Mouse (Mus musculus): Measurements from ENCODE around the gene Micall1. TPM values are rescaled to one million over a fixed set of nuclear protein-coding genes. Genes with fewer than 3 reads are reported as not detected.

Gene Micall1
- polyA plus RNA-seq, 1 experiment: 27.6 TPM

DNA sequence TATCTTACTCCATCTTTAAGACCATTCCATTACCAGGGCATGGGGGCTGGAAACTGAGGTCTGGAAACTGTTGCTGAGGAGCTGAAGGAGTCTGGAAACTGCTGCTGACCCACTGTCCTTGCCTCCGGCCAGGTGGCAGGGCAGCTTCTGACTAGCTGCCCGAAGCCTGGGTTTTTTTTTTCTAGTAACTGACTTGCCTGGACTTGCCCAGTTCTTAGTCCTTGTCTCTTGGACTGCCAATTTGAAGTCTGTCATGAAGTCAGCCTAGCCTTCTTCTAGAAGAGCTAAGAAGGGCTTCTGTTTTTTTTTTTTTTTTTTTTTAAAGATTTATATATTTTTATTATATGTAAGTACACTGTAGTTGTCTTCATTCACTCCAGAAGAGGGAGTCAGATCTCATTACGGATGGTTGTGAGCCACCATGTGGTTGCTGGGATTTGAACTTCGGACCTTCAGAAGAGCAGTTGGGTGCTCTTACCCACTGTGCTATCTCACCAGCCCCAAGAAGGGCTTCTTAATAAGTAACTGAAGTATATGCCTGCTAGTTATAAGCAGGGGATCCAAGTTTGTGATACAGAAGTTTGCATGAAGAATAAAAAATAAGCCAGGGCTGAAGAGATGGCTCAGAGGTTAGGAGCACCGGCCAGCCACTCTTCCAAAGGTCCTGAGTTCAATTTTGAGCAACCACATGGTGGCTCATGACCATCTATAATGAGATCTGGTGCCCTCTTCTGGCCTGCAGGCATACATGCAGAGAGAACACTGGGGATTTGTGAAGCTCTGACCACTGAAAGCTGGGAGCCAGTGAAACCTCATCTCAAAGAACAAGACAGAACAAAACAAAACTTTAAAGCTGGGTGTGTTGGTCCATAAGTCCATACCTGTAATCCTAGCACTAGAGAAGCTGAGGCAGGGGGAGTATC lies 37.3 kb upstream of the Micall1 start:
- no peak overlapping the region for H3K27ac ChIP-seq (ENCODE audit: insufficient read depth, low read length)

DNA sequence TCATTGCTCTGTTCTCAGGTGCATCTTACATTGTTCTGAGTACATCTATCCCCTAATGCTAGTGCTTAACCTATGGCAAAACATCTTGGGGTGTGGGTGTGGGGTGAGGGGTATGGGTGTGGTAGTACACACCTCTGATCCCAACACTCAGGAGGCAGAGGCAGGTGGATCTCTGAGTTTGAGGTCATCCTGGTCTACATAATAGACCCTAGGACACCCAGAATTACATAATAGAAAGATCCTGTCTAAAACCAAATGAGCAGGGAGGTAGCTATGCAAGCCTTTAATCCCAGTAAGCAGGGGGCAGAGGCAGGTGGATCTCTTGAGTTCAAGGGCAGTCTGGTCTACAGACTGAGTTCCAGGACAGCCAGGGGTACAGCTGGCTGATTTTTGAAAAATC lies 34.9 kb upstream of the Micall1 start:
- H3K4me3 ChIP-seq (ENCODE audit: insufficient read depth, low read length): no peak overlapping the region
- H3K27ac ChIP-seq (ENCODE audit: insufficient read depth, low read length): no peak overlapping the region
- TF ChIP-seq POLR2A (IDR thresholded peaks at IDR 0.05; ENCODE audit: extremely low read depth, insufficient read depth, low read length): no peak
- no peak for TF ChIP-seq CTCF (IDR thresholded peaks at IDR 0.05; ENCODE audit: extremely low read depth, insufficient read depth, low read length)
- peaks cover 3% of the 10 kb centered on the region; the same call in 1 of the 2 replicates for H3K4me1 ChIP-seq (ENCODE audit: control insufficient read depth, insufficient read depth, low read length)

More for the DNA sequence above, 37.3 kb upstream of the Micall1 start:
- Histone ChIP-seq H3K4me3 (ENCODE audit: insufficient read depth, low read length) (no peak overlapping the region), H3K4me1 (ENCODE audit: control insufficient read depth, insufficient read depth, low read length) (0 out of 2 replicates have a peak, but pooled peaks cover 3% of the 10 kb centered on the region)
- TF ChIP-seq POLR2A (IDR thresholded peaks at IDR 0.05; ENCODE audit: extremely low read depth, insufficient read depth, low read length): no peak
- peak; percentile 75 for TF ChIP-seq CTCF (IDR thresholded peaks at IDR 0.05; ENCODE audit: extremely low read depth, insufficient read depth, low read length)

DNA sequence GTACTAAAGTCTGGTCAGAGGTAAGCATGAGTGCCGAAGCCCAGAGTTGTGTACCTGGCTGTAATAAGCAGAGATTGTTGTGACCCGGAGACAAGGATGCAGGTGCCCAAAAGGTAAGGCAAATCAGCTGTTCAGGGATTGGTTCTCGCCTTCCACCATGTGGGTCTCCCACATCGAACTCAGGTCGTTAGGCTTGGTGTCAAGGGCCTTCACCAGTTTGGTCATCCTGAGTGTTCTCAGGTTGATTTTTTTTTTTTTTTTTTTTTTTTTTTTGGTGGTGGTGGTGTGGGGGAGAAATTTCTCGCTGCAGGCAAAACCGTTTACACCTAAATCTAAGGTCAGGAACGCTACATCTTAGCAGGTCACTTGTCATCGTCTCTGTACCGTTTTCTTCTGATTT lies 34.3 kb upstream of the Micall1 start:
- TF ChIP-seq POLR2A (IDR thresholded peaks at IDR 0.05; ENCODE audit: extremely low read depth, insufficient read depth, low read length) (no peak), CTCF (IDR thresholded peaks at IDR 0.05; ENCODE audit: extremely low read depth, insufficient read depth, low read length) (no peak)
- peaks cover 3% of the 10 kb centered on the region; the same call in 1 of the 2 replicates for H3K4me1 ChIP-seq (ENCODE audit: control insufficient read depth, insufficient read depth, low read length)
- H3K4me3 ChIP-seq (ENCODE audit: insufficient read depth, low read length): peak overlapping the region; percentile 73; the same call in 1 of the 2 replicates
- H3K27ac ChIP-seq (ENCODE audit: insufficient read depth, low read length): no peak overlapping the region

DNA sequence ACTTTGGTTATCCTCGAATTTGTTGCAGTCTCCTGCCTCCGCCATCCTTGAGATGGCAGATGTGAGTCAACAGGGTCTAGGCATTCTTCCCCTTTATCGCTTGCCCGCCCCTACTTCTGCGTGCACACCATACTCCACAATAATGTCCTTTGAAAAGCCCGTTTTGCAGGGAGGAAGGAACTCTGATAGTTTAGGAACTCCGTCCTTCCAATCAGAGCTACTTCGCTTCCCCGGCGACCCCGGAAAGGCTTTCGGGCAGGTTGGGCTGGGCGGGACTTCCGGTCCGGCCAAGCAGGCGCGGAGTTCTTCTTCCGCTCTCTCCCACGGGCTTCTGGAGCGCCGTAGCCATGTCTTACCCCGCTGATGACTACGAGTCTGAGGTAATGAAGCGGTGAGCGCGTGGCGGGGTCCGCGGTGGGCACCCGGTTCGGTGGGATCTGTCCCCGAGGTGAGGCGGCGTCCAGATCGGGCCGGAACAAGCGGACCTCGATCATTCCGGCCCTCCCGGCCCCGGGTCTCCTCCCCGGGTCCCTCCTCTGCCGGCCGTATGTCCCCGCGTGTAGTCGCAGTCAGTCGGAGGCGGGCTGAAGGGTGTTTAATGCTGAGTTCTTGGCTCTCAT lies 33.7 kb upstream of the Micall1 start, which contains the start of gene Eif3l:
Gene Eif3l, plus strand, starts transcription at position 267 of the 620 bp plus-strand sequence.
- Histone ChIP-seq H3K27ac (ENCODE audit: insufficient read depth, low read length) (no peak within 1 kb of the TSS), H3K4me1 (ENCODE audit: control insufficient read depth, insufficient read depth, low read length) (peaks cover 3% of the 10 kb centered on the region; the same call in 1 of the 2 replicates), H3K4me3 (ENCODE audit: insufficient read depth, low read length) (peak within 1 kb of the TSS; percentile 73)
- TF ChIP-seq POLR2A (IDR thresholded peaks at IDR 0.05; ENCODE audit: extremely low read depth, insufficient read depth, low read length) (peak; percentile 67), CTCF (IDR thresholded peaks at IDR 0.05; ENCODE audit: extremely low read depth, insufficient read depth, low read length) (no peak)

DNA sequence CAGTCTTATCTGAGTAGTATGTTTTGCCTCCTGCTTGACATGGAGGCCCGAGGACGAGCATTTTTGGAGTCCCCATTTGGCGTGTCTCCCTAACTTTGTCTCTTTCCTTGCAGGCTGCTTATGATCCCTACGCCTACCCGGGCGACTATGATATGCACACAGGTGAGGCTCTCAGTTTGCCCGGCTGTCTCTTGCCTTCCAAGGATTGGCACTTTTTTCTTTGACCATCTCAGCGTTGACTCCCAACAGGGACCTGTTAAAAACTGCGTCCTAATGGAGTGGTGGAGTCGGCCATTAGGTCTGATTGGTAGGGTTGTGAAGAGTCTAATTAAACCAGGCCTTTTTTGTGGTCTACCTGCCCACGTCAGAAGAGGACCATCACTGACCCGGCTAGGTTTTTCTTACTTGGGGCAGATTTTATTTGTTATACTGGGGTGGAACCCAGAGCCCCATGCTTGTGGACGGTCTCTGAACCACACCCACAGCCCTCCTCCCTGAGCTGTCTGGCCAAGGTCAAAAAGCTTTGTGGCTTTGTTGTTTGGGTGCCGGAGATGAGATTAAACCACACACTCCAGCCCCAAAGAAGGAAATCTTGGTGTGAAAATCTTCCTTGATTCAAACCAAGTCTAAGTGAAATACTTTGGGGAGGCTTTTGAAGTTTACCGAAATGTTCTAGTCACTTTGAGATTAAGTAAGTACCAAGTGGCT lies 32.9 kb upstream of the Micall1 start:
- Histone ChIP-seq H3K4me1 (ENCODE audit: control insufficient read depth, insufficient read depth, low read length) (peaks cover 3% of the 10 kb centered on the region; the same call in 1 of the 2 replicates), H3K27ac (ENCODE audit: insufficient read depth, low read length) (no peak overlapping the region), H3K4me3 (ENCODE audit: insufficient read depth, low read length) (peak overlapping the region; percentile 73)
- no peak for TF ChIP-seq POLR2A (IDR thresholded peaks at IDR 0.05; ENCODE audit: extremely low read depth, insufficient read depth, low read length)
- no peak for TF ChIP-seq CTCF (IDR thresholded peaks at IDR 0.05; ENCODE audit: extremely low read depth, insufficient read depth, low read length)

DNA sequence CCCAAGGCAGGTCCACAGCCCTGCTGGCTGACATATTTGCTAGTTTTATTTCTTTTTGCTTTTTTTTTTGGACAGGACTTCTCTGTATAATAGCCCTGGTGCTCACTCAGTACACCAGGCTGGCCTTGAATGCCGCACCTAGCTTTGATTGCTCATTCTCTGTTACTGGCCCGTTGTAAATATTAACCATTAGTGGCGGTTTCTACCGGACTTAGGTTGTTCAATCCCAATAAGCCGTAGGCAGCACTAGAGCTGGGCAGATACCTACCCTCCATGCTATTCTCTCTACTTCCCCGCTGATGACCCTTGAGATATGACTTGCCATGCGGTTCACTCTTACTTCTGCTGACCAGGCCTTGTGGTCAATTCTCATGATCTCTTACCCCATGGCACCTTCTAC lies 29.1 kb upstream of the Micall1 start:
- no peak for TF ChIP-seq CTCF (IDR thresholded peaks at IDR 0.05; ENCODE audit: extremely low read depth, insufficient read depth, low read length)
- TF ChIP-seq POLR2A (IDR thresholded peaks at IDR 0.05; ENCODE audit: extremely low read depth, insufficient read depth, low read length): no peak
- no peak overlapping the region for H3K4me3 ChIP-seq (ENCODE audit: insufficient read depth, low read length)
- H3K4me1 ChIP-seq (ENCODE audit: control insufficient read depth, insufficient read depth, low read length): no peaks in the 10 kb centered on the region; the same call in 1 of the 2 replicates
- no peak overlapping the region for H3K27ac ChIP-seq (ENCODE audit: insufficient read depth, low read length)

DNA sequence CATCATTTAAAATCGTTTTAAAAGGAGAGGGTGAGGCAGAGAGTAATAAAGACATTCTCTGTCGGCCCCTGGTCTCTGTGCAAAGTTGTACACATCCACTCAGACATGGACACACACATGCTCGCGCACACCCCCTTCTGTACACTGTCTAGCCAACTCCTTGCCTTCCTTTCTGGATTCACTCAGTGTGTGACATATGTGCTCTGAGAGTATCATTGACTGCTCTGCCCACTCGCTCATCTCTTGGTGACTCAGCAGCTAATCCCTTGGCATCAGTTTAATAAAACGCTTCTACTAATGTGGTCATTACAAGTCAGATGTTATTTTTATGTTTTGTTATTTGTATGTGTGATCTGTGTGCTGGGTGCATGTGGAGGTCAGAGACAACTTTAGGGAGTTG lies 16.4 kb upstream of the Micall1 start:
- TF ChIP-seq CTCF (IDR thresholded peaks at IDR 0.05; ENCODE audit: extremely low read depth, insufficient read depth, low read length): no peak
- no peak for TF ChIP-seq POLR2A (IDR thresholded peaks at IDR 0.05; ENCODE audit: extremely low read depth, insufficient read depth, low read length)
- H3K27ac ChIP-seq (ENCODE audit: insufficient read depth, low read length): no peak overlapping the region
- H3K4me3 ChIP-seq (ENCODE audit: insufficient read depth, low read length): no peak overlapping the region

DNA sequence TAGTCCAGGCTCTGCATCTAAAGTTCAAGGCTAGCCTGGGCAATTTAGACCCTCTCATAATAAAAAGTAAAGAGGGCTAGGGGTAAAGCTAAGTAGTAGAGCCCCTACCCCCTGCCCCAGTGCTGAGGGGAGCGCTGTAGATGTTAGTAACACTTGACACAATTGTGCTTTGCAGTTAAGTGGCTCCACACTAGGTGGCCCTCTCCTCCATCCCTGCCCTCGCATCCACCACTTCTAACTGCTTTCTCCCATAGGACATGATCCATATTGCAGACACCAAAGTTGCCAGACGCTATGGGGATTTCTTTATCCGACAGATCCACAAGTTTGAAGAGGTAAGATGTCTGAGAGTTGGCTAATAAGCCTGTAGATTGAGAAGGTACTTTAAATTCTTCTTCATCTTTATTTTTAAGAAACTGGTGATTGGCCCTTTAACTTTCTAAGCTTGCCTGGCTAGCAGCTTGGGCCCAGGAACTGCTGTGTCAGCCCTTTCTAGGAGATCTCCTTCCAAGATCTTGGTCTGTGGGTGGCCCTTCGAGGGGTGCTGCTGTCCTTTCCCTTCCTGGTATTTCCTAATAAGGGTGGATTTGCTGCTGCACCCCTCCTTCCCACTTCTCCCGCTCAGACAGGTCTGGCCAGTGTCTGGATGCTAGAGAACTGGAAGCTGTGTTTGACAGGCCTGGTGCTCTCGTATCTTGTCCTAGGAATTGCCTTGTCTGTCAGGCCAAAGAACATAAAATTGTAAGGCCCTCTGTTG lies 15.4 kb upstream of the Micall1 start:
- Histone ChIP-seq H3K4me3 (ENCODE audit: insufficient read depth, low read length) (no peak overlapping the region), H3K4me1 (ENCODE audit: control insufficient read depth, insufficient read depth, low read length) (peaks cover 2% of the 10 kb centered on the region), H3K27ac (ENCODE audit: insufficient read depth, low read length) (no peak overlapping the region)
- TF ChIP-seq POLR2A (IDR thresholded peaks at IDR 0.05; ENCODE audit: extremely low read depth, insufficient read depth, low read length): no peak
- TF ChIP-seq CTCF (IDR thresholded peaks at IDR 0.05; ENCODE audit: extremely low read depth, insufficient read depth, low read length): peak; percentile 82

More for the DNA sequence above, 16.4 kb upstream of the Micall1 start:
- H3K4me1 ChIP-seq (ENCODE audit: control insufficient read depth, insufficient read depth, low read length): 0 out of 2 replicates have a peak, but pooled peaks cover 2% of the 10 kb centered on the region
